Mouse (Mus musculus) testis, adult 2 months (tissue): Measurements from ENCODE around the gene Ski. TPM values are rescaled to one million over a fixed set of nuclear protein-coding genes. Genes with fewer than 3 reads are reported as not detected.
A peak's percentile ranks its signal among the peaks of the same experiment; 100 is the strongest.

Experiments
- H3K27ac ChIP-seq: fragments of 200-500 bp; 2 replicates; pipeline ENCODE4 v1.5.1; 2012; ENCODE audit warnings: low read depth, low read length; ENCODE audit not compliant: control insufficient read depth, insufficient read depth
- H3K27me3 ChIP-seq: fragments of 200-500 bp; 2 replicates; pipeline ENCODE4 v1.6.1; 2012; ENCODE audit warnings: mild to moderate bottlenecking, low read length, moderate library complexity; ENCODE audit not compliant: control insufficient read depth, insufficient read depth
- H3K36me3 ChIP-seq: fragments of 200-500 bp; 2 replicates; pipeline ENCODE4 v1.6.1; 2012; ENCODE audit warnings: mild to moderate bottlenecking, low read length; ENCODE audit not compliant: control insufficient read depth, insufficient read depth
- H3K4me1 ChIP-seq: fragments of 200-500 bp; 2 replicates; pipeline ENCODE4 v1.6.1; 2012; ENCODE audit warnings: low read length; ENCODE audit not compliant: control insufficient read depth, insufficient read depth
- H3K4me3 ChIP-seq: fragments of 200-500 bp; 2 replicates; pipeline ENCODE4 v1.5.1; 2012; ENCODE audit warnings: low read depth, mild to moderate bottlenecking, low read length, moderate library complexity, mixed read lengths; ENCODE audit not compliant: control insufficient read depth
- CTCF ChIP-seq: fragments of 200-500 bp; IDR thresholded peaks from 2 replicates; pipeline ENCODE4 v1.5.1; 2012; ENCODE audit warnings: low read depth, mild to moderate bottlenecking, inconsistent platforms, low read length, moderate library complexity; ENCODE audit not compliant: control insufficient read depth, insufficient read depth, insufficient replicate concordance
- POLR2A ChIP-seq: fragments of 200-500 bp; IDR thresholded peaks from 2 replicates; pipeline ENCODE4 v1.6.1; 2012; ENCODE audit warnings: low read depth, mild to moderate bottlenecking, inconsistent platforms, low read length, moderate library complexity; ENCODE audit not compliant: control insufficient read depth
- polyA plus RNA-seq: library from polyadenylated mRNA; depleted of rRNA; stranded (reverse); fragments of >200 nt; gene quantifications from 2 replicates; pipeline ENCODE4 v1.2.3, GENCODE M21; 2012

Gene Ski
- polyA plus RNA-seq, 1 experiment: 5.0 TPM

- no peaks in the 10 kb centered on the region for H3K36me3 ChIP-seq
- H3K4me1 ChIP-seq: peaks cover 8% of the 10 kb centered on the region
- TF ChIP-seq CTCF (no peak), POLR2A (no peak)
- H3K27me3 ChIP-seq: no peaks in the 10 kb centered on the region
- no peak overlapping the region for H3K4me3 ChIP-seq
- H3K27ac ChIP-seq: no peak overlapping the region
Measured at GRCm38 (mm10) chr4:155178981-155179512, 43.3 kb downstream of the Ski start.

GRCm38 (mm10) chr4:155178274-155178673 lies 44.1 kb downstream of the Ski start:
- Histone ChIP-seq H3K4me1 (peaks cover 15% of the 10 kb centered on the region), H3K36me3 (no peaks in the 10 kb centered on the region), H3K27me3 (no peaks in the 10 kb centered on the region), H3K27ac (peak overlapping the region; percentile 70), H3K4me3 (no peak overlapping the region)
- TF ChIP-seq POLR2A (no peak), CTCF (no peak)

GRCm38 (mm10) chr4:155176210-155176609 lies 46.2 kb downstream of the Ski start:
- Histone ChIP-seq H3K4me1 (peaks cover 16% of the 10 kb centered on the region), H3K27me3 (no peaks in the 10 kb centered on the region), H3K4me3 (no peak overlapping the region), H3K36me3 (no peaks in the 10 kb centered on the region), H3K27ac (no peak overlapping the region)
- TF ChIP-seq CTCF (no peak), POLR2A (no peak)

- Histone ChIP-seq H3K4me3 (no peak overlapping the region), H3K27me3 (no peaks in the 10 kb centered on the region), H3K36me3 (no peaks in the 10 kb centered on the region), H3K4me1 (peaks cover 16% of the 10 kb centered on the region), H3K27ac (peak overlapping the region; percentile 27; the same call in 1 of the 2 replicates)
- TF ChIP-seq CTCF (no peak), POLR2A (no peak)
Measured at GRCm38 (mm10) chr4:155173822-155174785, 48.3 kb downstream of the Ski start.

GRCm38 (mm10) chr4:155172909-155173821 lies 49.2 kb downstream of the Ski start:
- Histone ChIP-seq H3K4me1 (peaks cover 16% of the 10 kb centered on the region), H3K27me3 (no peaks in the 10 kb centered on the region), H3K4me3 (no peak overlapping the region), H3K36me3 (no peaks in the 10 kb centered on the region), H3K27ac (peak overlapping the region; percentile 27; the same call in 1 of the 2 replicates)
- TF ChIP-seq POLR2A (no peak), CTCF (no peak)

GRCm38 (mm10) chr4:155171961-155172533 lies 50.3 kb downstream of the Ski start:
- Histone ChIP-seq H3K27ac (no peak overlapping the region), H3K4me3 (no peak overlapping the region), H3K36me3 (no peaks in the 10 kb centered on the region), H3K4me1 (peaks cover 12% of the 10 kb centered on the region), H3K27me3 (no peaks in the 10 kb centered on the region)
- TF ChIP-seq POLR2A: no peak
- TF ChIP-seq CTCF: no peak
